Mouse (Mus musculus) central nervous system, embryonic 11.5 days (tissue): Measurements from ENCODE around the gene Hmx2. TPM values are rescaled to one million over a fixed set of nuclear protein-coding genes. Genes with fewer than 3 reads are reported as not detected.

Source experiments
- polyA plus RNA-seq: library from polyadenylated mRNA; depleted of rRNA; stranded (reverse); fragments of >200 nt; gene quantifications from 2 replicates; pipeline ENCODE4 v1.2.3, GENCODE M21; 2012; rRNA removed

Hmx2 gene
- polyA plus RNA-seq, result 0.38 and 1.0 TPM in 2 replicates

DNA sequence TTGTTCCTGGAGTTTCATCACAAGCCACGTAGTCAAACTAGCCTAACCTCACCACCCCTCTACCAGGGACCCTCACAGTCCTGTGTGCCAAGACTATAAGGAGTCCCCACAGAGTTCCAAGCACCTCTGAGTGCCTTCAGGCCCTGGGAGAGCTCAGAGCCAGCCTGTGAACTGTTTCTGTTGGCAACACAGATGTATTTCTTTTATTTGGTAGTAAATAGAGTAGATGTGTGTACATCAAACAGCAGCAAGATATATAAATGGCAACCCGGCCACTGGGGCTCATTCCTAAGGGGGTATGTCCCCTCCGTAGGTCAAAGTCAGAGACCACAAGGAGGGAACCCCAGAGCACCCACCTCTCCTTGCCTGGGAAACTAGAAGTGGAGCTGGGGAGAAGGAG is at the start of gene Hmx2:
Gene Hmx2 (plus strand): TSS at position 301 of the 400 bp plus-strand sequence.

DNA sequence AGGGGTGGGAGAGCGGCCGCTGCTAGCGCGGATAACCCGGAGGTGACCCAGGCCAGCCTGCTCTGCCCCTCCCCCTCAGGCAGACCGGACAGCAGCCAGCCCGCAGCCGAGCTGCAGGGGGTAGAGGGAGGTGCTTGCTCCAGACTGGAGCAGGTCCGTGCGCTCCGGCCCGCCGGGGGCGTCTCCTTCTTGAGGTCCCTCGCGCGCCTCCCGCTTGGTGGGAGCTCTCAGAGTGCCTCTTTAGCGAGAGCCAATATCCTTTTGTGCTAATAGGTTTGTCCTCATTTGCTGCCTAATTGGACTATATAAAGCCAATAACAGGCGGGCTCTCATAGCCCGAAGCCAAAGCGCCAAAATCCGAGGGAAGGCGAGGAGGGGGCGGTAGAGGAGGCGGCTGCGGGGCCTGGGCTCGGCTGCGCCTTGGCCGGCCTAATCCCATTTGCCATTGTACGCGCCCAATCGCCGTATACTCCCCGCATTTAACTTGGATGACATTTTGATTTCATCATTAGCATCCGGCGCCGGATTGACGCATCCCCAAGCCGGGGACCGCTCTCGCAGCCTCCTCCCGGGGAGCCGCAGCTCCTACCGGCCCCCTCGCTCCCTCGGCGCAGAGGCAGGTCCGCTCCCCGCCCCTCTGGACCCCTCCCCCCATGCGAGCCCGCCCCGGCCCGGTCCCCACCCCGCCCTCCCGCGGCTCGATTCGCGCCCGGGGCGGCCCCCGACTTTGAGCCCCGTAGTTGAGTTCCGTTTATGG is 6.3 kb upstream of the Hmx2 start, which contains the start of gene Hmx3:
Gene Hmx3 (plus strand): TSS at position 753 of the 757 bp plus-strand sequence.

DNA sequence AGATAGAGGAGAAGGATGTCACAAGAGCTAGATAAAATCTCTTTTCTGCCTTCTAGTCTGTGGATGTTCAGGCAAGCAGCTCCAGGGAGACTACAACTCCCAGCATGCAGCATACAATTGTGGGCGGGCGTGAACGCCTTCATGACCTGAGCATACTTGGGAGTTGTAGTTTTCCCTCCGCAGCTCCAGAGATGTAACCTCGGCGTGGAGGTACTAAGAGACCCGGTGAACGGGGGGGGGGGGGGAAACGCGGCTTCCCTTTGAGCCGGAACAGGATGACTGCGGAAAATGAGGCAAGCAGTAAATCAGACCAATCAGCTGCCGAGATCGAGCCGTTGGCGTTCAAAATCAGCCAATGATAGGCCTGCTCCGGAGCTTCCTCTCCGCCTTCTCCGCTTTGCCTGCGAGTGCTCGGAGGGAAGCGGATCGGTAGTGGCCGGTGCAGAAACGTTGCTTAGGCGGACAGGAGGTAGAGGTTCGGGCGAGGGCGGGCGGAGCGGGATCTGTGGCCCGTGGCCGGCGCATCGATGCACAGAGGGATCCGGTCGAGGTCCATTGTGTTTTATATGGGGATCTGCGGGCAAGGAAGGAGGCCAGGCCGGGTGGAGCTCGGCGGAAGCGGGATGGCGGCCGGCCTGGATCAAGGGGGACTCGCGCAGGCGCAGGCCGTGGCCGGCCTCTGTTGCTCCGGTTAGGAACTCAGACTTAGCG is 11.6 kb downstream of the Hmx2 start, which contains the start of gene Bub3:
Gene Bub3 (plus strand): TSS at position 237 of the 711 bp plus-strand sequence.

Other genes starting within 250 kb of the Hmx2 start
- gene Cuzd1, start 226.5 kb upstream of the Hmx2 start, polyA plus RNA-seq, result 0.05 and 0.06 TPM in 2 replicates
- gene Fam24b, start 219.3 kb upstream of the Hmx2 start, polyA plus RNA-seq, result 0.14 and 0.36 TPM in 2 replicates
- gene Fam24a, start 214.9 kb upstream of the Hmx2 start, polyA plus RNA-seq, result not detected in 2 replicates
- 12.4 and 16.5 TPM in 2 replicates for gene 2310057M21Rik, start 186.0 kb upstream of the Hmx2 start, polyA plus RNA-seq
- gene Pstk, start 177.6 kb upstream of the Hmx2 start, polyA plus RNA-seq, result 55.8 and 72.8 TPM in 2 replicates
- gene Ikzf5, start 138.3 kb upstream of the Hmx2 start, polyA plus RNA-seq, result 21.9 and 30.7 TPM in 2 replicates
- gene Acadsb, start 138.2 kb upstream of the Hmx2 start, polyA plus RNA-seq, result 19.4 and 25.1 TPM in 2 replicates
- gene Hmx3, start 5.9 kb upstream of the Hmx2 start, polyA plus RNA-seq, result 0.84 and 1.4 TPM in 2 replicates
- gene Bub3, start 11.4 kb downstream of the Hmx2 start, polyA plus RNA-seq, result 161 and 210 TPM in 2 replicates